Mouse (Mus musculus): ENCODE results near the gene Guca1a. TPM values are rescaled to one million over a fixed set of nuclear protein-coding genes. Genes with fewer than 3 reads are reported as not detected.
A peak's percentile ranks its signal among the peaks of the same experiment; 100 is the strongest.
"Not testable (repeated sequence)": the region's sequence is repeated elsewhere in the genome, so short reads cannot be mapped to it uniquely, and the experiment has no call there.

Guca1a gene
- polyA plus RNA-seq, 1 experiment from 2014 or later, result 1.5 TPM

GRCm38 (mm10) chr17:47438611-47439010 is 38.2 kb upstream of the Guca1a start:
- no peak overlapping the region for H3K4me2 ChIP-seq (replicated peaks)
- ATAC-seq (ENCODE audit: insufficient number of reproducible peaks, insufficient read depth, low FRiP score, low TSS enrichment), result no peak
- H3K27me3 ChIP-seq, result peaks cover 39% of the 10 kb centered on the region
- 57% methylated on average over 6 of the region's 6 CpGs for WGBS
- H3K4me1 ChIP-seq, result peaks cover 15% of the 10 kb centered on the region
- H3K36me3 ChIP-seq, result no peaks in the 10 kb centered on the region
- H3K4me3 ChIP-seq, result no peak overlapping the region
- no peak overlapping the region for H3K27ac ChIP-seq
- no peak overlapping the region for H3K9ac ChIP-seq
- H3K9me3 ChIP-seq, result no peaks in the 10 kb centered on the region

- H3K9me3 ChIP-seq, result no peaks in the 10 kb centered on the region
- no peaks in the 10 kb centered on the region for H3K36me3 ChIP-seq
- H3K4me1 ChIP-seq, result peaks cover 15% of the 10 kb centered on the region
- no peak within 1 kb of the TSS for H3K27ac ChIP-seq
- no peak for ATAC-seq (ENCODE audit: insufficient number of reproducible peaks, insufficient read depth, low FRiP score, low TSS enrichment)
- peaks cover 39% of the 10 kb centered on the region for H3K27me3 ChIP-seq
- WGBS, result 1% methylated on average over 25 of the region's 25 CpGs
- H3K4me2 ChIP-seq (replicated peaks), result peak within 1 kb of the TSS; percentile 73
- H3K9ac ChIP-seq, result peak within 1 kb of the TSS; percentile 33
- peak within 1 kb of the TSS; percentile 41 for H3K4me3 ChIP-seq
Measured at GRCm38 (mm10) chr17:47436907-47437547, 36.6 kb upstream of the Guca1a start, which contains the start of gene 1700001C19Rik. 1700001C19Rik (minus strand) TSS chr17:47437376.

GRCm38 (mm10) chr17:47436156-47436906 is 35.9 kb upstream of the Guca1a start, which contains the start of gene AI661453:
AI661453 (plus strand) TSS chr17:47436615.
- H3K36me3 ChIP-seq, result no peaks in the 10 kb centered on the region
- H3K9me3 ChIP-seq, result no peaks in the 10 kb centered on the region
- peak within 1 kb of the TSS; percentile 73 for H3K4me2 ChIP-seq (replicated peaks)
- WGBS, result under 1% methylated on average over 45 of the region's 45 CpGs
- no peak within 1 kb of the TSS for H3K27ac ChIP-seq
- peaks cover 15% of the 10 kb centered on the region for H3K4me1 ChIP-seq
- H3K4me3 ChIP-seq, result peak within 1 kb of the TSS; percentile 41
- peak within 1 kb of the TSS; percentile 33 for H3K9ac ChIP-seq
- H3K27me3 ChIP-seq, result peaks cover 39% of the 10 kb centered on the region
- 0 out of 2 replicates have a peak, but pooled peaks have one; percentile 61 for ATAC-seq (ENCODE audit: insufficient number of reproducible peaks, insufficient read depth, low FRiP score, low TSS enrichment)

GRCm38 (mm10) chr17:47430815-47431214 is 30.4 kb upstream of the Guca1a start:
- no peak for ATAC-seq (ENCODE audit: insufficient number of reproducible peaks, insufficient read depth, low FRiP score, low TSS enrichment)
- Histone ChIP-seq H3K36me3 (no peaks in the 10 kb centered on the region), H3K9ac (no peak overlapping the region), H3K4me3 (no peak overlapping the region), H3K9me3 (no peaks in the 10 kb centered on the region), H3K4me1 (peaks cover 5% of the 10 kb centered on the region; the same call in 1 of the 2 replicates), H3K27me3 (peaks cover 2% of the 10 kb centered on the region; the same call in 1 of the 2 replicates), H3K27ac (no peak overlapping the region), H3K4me2 (replicated peaks) (no peak overlapping the region)
- 72% methylated on average over 5 of the region's 5 CpGs for WGBS

GRCm38 (mm10) chr17:47428831-47429304 is 28.5 kb upstream of the Guca1a start:
- no peak overlapping the region for H3K27ac ChIP-seq
- 0 out of 2 replicates have a peak overlapping the region, but pooled peaks have one; percentile 25 for H3K4me2 ChIP-seq (replicated peaks)
- no peaks in the 10 kb centered on the region for H3K9me3 ChIP-seq
- no peaks in the 10 kb centered on the region for H3K27me3 ChIP-seq
- H3K36me3 ChIP-seq, result no peaks in the 10 kb centered on the region
- ATAC-seq (ENCODE audit: insufficient number of reproducible peaks, insufficient read depth, low FRiP score, low TSS enrichment), result no peak; the same call in 1 of the 2 replicates
- 9% methylated on average over 8 of the region's 8 CpGs for WGBS
- no peak overlapping the region for H3K4me3 ChIP-seq
- peaks cover 5% of the 10 kb centered on the region; the same call in 1 of the 2 replicates for H3K4me1 ChIP-seq
- H3K9ac ChIP-seq, result no peak overlapping the region

GRCm38 (mm10) chr17:47427316-47427715 is 26.9 kb upstream of the Guca1a start:
- H3K4me2 ChIP-seq (replicated peaks), result no peak overlapping the region
- no peak overlapping the region for H3K4me3 ChIP-seq
- ATAC-seq (ENCODE audit: insufficient number of reproducible peaks, insufficient read depth, low FRiP score, low TSS enrichment), result no peak
- H3K27me3 ChIP-seq, result no peaks in the 10 kb centered on the region
- no peaks in the 10 kb centered on the region for H3K36me3 ChIP-seq
- 75% methylated on average over 6 of the region's 6 CpGs for WGBS
- H3K4me1 ChIP-seq, result peaks cover 5% of the 10 kb centered on the region; the same call in 1 of the 2 replicates
- no peak overlapping the region for H3K9ac ChIP-seq
- no peak overlapping the region for H3K27ac ChIP-seq
- H3K9me3 ChIP-seq, result no peaks in the 10 kb centered on the region

- Histone ChIP-seq H3K36me3 (no peaks in the 10 kb centered on the region), H3K9me3 (no peaks in the 10 kb centered on the region), H3K27me3 (no peaks in the 10 kb centered on the region), H3K4me2 (replicated peaks) (no peak overlapping the region), H3K4me3 (no peak overlapping the region), H3K9ac (no peak overlapping the region), H3K27ac (0 out of 2 replicates have a peak overlapping the region, but pooled peaks have one; percentile 11), H3K4me1 (peaks cover 5% of the 10 kb centered on the region; the same call in 1 of the 2 replicates)
- no peak for ATAC-seq (ENCODE audit: insufficient number of reproducible peaks, insufficient read depth, low FRiP score, low TSS enrichment)
- 78% methylated on average over 6 of the region's 6 CpGs for WGBS
Measured at GRCm38 (mm10) chr17:47424186-47424585, 23.8 kb upstream of the Guca1a start.

- H3K4me1 ChIP-seq; H3K9ac ChIP-seq; H3K4me3 ChIP-seq; ATAC-seq (ENCODE audit: insufficient number of reproducible peaks, insufficient read depth, low FRiP score, low TSS enrichment); H3K27me3 ChIP-seq; H3K36me3 ChIP-seq; H3K27ac ChIP-seq; H3K4me2 ChIP-seq (replicated peaks); H3K9me3 ChIP-seq: not testable (repeated sequence)
- 86% methylated on average over 1 of the region's 1 CpGs for WGBS
Measured at GRCm38 (mm10) chr17:47422616-47423015, 22.2 kb upstream of the Guca1a start.

GRCm38 (mm10) chr17:47421566-47421965 is 21.2 kb upstream of the Guca1a start:
- WGBS, result 76% methylated on average over 3 of the region's 3 CpGs
- H3K27me3 ChIP-seq, result no peaks in the 10 kb centered on the region
- H3K36me3 ChIP-seq, result no peaks in the 10 kb centered on the region
- H3K27ac ChIP-seq, result no peak overlapping the region
- H3K9me3 ChIP-seq, result no peaks in the 10 kb centered on the region
- H3K4me3 ChIP-seq, result no peak overlapping the region
- ATAC-seq (ENCODE audit: insufficient number of reproducible peaks, insufficient read depth, low FRiP score, low TSS enrichment), result no peak
- no peak overlapping the region for H3K4me2 ChIP-seq (replicated peaks)
- no peaks in the 10 kb centered on the region for H3K4me1 ChIP-seq
- H3K9ac ChIP-seq, result no peak overlapping the region

GRCm38 (mm10) chr17:47420195-47420594 is 19.8 kb upstream of the Guca1a start:
- Histone ChIP-seq H3K36me3 (no peaks in the 10 kb centered on the region), H3K9me3 (no peaks in the 10 kb centered on the region), H3K4me1 (no peaks in the 10 kb centered on the region), H3K27ac (no peak overlapping the region), H3K9ac (no peak overlapping the region), H3K4me3 (no peak overlapping the region), H3K4me2 (replicated peaks) (no peak overlapping the region), H3K27me3 (no peaks in the 10 kb centered on the region)
- ATAC-seq (ENCODE audit: insufficient number of reproducible peaks, insufficient read depth, low FRiP score, low TSS enrichment), result no peak
- 74% methylated on average over 2 of the region's 2 CpGs for WGBS

GRCm38 (mm10) chr17:47409897-47410861 is 9.8 kb upstream of the Guca1a start:
- Histone ChIP-seq H3K27me3 (peaks cover 35% of the 10 kb centered on the region), H3K9ac (peak overlapping the region; percentile 41; the same call in 1 of the 2 replicates), H3K4me3 (peak overlapping the region; percentile 39), H3K4me2 (replicated peaks) (peak overlapping the region; percentile 65)
- H3K4me1 ChIP-seq; ATAC-seq (ENCODE audit: insufficient number of reproducible peaks, insufficient read depth, low FRiP score, low TSS enrichment); H3K27ac ChIP-seq; H3K36me3 ChIP-seq; H3K9me3 ChIP-seq: not testable (repeated sequence)
- 3% methylated on average over 74 of the region's 74 CpGs for WGBS
